Mouse (Mus musculus) layer of hippocampus, adult 11-12 months (tissue): Measurements from ENCODE around the gene Spns2.

Source experiments
- DNase-seq: peaks from one replicate; pipeline ENCODE4 v3.0.0; 2022; ENCODE audit warnings: low spot score

The Spns2 gene

GRCm38 (mm10) chr11:72500139-72500538 is 10.4 kb upstream of the Spns2 start:
- no peak for DNase-seq

GRCm38 (mm10) chr11:72497367-72497766 is 7.7 kb upstream of the Spns2 start:
- no peak for DNase-seq

GRCm38 (mm10) chr11:72496775-72497174 is 7.1 kb upstream of the Spns2 start:
- no peak for DNase-seq

GRCm38 (mm10) chr11:72496066-72496465 is 6.4 kb upstream of the Spns2 start:
- no peak for DNase-seq

- no peak for DNase-seq
Observed at GRCm38 (mm10) chr11:72494046-72494988, 4.6 kb upstream of the Spns2 start.

- no peak for DNase-seq
Observed at GRCm38 (mm10) chr11:72491130-72491960, 1.6 kb upstream of the Spns2 start.

- no peak for DNase-seq
Observed at GRCm38 (mm10) chr11:72489397-72489796, 307 bp downstream of the Spns2 start.

- DNase-seq, result peak; percentile 84
Observed at GRCm38 (mm10) chr11:72488753-72489271, 892 bp downstream of the Spns2 start.

GRCm38 (mm10) chr11:72487739-72488138 is 2.0 kb downstream of the Spns2 start:
- no peak for DNase-seq

- DNase-seq, result no peak
Observed at GRCm38 (mm10) chr11:72487171-72487570, 2.5 kb downstream of the Spns2 start.

GRCm38 (mm10) chr11:72485960-72486359 is 3.7 kb downstream of the Spns2 start:
- no peak for DNase-seq

GRCm38 (mm10) chr11:72485157-72485556 is 4.5 kb downstream of the Spns2 start:
- DNase-seq, result peak; percentile 53

- no peak for DNase-seq
Observed at GRCm38 (mm10) chr11:72484549-72484948, 5.2 kb downstream of the Spns2 start.

- DNase-seq, result no peak
Observed at GRCm38 (mm10) chr11:72481952-72482351, 7.8 kb downstream of the Spns2 start.

- no peak for DNase-seq
Observed at GRCm38 (mm10) chr11:72481313-72481712, 8.4 kb downstream of the Spns2 start.

GRCm38 (mm10) chr11:72479499-72479898 is 10.2 kb downstream of the Spns2 start:
- no peak for DNase-seq

- DNase-seq, result no peak
Observed at GRCm38 (mm10) chr11:72478228-72478627, 11.5 kb downstream of the Spns2 start.

- DNase-seq, result no peak
Observed at GRCm38 (mm10) chr11:72477653-72478052, 12.1 kb downstream of the Spns2 start.

GRCm38 (mm10) chr11:72477182-72477581 is 12.5 kb downstream of the Spns2 start:
- no peak for DNase-seq

- DNase-seq, result no peak
Observed at GRCm38 (mm10) chr11:72476074-72476625, 13.6 kb downstream of the Spns2 start.

- DNase-seq, result no peak
Observed at GRCm38 (mm10) chr11:72475408-72475807, 14.3 kb downstream of the Spns2 start.

GRCm38 (mm10) chr11:72474926-72475325 is 14.8 kb downstream of the Spns2 start:
- DNase-seq, result no peak
